Mouse (Mus musculus): ENCODE data around the gene Grn. TPM values are rescaled to one million over a fixed set of nuclear protein-coding genes. Genes with fewer than 3 reads are reported as not detected.
"Not testable (repeated sequence)": the region's sequence is repeated elsewhere in the genome, so short reads cannot be mapped to it uniquely, and the experiment has no call there.

The Grn gene
- total RNA-seq (2021) = 100 to 1,000 TPM; 170 to 175 TPM
- long read RNA-seq, experiment 1, transcript Grn-201 (13 exons, 2,340 nt) = major isoform, 105 of 141 reads
- long read RNA-seq, experiment 1, partial matches to known transcripts = 28 of 141 reads
- long read RNA-seq, experiment 1, other reads (novel, unspliced or antisense) = 8 of 141 reads
- long read RNA-seq, experiment 2, transcript Grn-201 (13 exons, 2,340 nt) = major isoform, 148 of 246 reads
- long read RNA-seq, experiment 2, partial matches to known transcripts = 85 of 246 reads
- long read RNA-seq, experiment 2, other reads (novel, unspliced or antisense) = 13 of 246 reads

DNA sequence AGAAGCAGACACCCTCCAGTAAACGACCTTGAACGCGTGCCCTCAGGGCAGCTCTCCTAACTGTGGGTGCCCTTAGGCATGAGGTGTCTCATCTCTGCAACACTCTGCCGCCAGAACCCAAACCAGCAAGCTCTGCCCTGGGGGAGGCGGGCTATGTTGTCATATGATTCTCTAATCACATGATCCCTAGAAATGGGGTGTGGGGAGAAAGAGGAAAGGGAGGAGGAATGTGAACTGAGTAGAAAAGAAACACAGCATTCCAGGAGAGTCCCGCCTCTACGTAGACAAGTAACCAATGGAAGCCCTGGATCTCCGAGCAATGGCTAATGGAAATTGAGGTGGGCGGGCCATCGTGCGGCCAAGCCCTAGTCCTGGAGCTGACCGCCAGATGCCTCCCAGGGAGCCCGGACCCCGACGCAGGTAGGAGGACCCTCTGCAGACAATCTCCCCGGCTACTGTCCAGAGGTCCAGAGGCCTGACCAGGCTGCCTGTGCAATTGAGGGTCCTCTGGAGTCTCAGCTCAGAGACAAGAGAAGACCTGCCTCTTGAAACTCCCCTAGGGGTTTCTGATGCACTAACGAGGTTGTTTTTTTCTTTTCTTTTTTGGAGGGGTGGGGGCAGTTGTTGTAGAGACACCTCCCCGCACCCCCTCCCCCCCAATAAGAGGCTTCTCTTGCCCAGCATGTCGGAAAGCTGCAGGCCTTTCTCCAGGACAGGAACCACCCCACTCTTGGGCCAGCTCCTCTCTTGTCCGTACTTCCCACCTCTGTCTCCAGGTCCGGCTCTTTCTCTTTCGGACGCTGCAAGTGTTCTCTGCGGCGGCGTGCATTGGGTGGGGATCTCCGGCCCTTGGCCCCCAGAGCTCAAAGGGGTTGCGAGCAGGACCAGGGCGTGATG, at the start of gene Grn:
Gene Grn (plus strand): TSS at position 195 of the 897 bp plus-strand sequence.
- peak in 1 of 2 experiments; percentile 76 for DNase-seq (ENCODE audit: low spot score in 2 of 2)

DNA sequence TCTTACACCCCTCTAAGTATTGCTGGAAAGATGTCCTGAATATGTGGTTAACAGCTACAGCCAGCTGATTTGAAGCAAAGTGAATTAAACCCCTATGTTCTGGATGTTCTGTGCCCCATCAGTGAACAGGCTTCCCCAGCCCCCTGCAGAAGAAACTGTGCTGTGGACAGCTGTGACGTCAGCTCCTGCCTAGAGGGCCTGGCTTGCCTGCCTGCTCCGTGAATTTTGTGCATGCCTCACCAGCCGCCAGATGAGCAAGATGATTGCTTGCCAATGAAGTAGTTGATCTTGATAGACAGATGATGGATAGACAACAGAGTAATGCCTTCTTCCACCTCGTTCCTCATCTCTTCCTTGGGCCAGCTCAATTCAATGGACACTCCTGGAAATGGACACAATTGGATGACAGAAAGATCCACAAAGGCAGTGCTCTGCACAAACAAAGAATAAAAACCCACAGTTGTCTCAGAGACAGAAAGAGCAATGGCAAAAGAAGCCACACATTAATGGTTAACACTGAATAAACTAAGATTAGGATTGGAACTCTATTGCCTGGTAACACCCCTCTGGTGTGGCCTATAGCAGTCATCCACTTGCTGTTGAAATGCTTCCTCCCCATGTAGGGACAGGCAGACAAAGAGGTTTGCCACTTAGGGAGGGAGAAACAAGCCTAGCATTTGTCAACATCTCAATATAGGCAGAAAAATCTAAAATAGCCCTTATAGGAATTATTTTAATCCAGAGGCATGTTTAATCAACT, 48.6 kb upstream of the Grn start:
- no peak for DNase-seq (ENCODE audit: low spot score in 2 of 2)

DNA sequence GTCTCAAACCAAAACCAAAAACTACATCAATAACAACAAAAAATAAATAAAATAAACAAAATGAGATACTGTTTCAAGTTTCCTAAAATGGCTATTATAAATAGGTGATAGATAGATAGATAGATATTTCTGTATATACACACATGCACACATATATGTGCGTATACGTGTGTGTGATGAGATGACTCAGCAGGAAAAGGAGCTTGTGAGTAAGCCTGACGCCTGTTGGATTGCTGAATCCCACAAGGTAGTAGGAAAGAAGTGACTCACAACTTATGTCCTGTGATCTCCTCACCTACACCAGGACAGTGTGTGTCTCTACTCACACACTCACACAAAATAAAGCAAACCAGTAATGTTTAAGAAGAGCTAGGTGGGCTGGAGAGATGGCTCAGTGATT, 47.3 kb upstream of the Grn start:
- no peak for DNase-seq (ENCODE audit: low spot score in 2 of 2)

DNA sequence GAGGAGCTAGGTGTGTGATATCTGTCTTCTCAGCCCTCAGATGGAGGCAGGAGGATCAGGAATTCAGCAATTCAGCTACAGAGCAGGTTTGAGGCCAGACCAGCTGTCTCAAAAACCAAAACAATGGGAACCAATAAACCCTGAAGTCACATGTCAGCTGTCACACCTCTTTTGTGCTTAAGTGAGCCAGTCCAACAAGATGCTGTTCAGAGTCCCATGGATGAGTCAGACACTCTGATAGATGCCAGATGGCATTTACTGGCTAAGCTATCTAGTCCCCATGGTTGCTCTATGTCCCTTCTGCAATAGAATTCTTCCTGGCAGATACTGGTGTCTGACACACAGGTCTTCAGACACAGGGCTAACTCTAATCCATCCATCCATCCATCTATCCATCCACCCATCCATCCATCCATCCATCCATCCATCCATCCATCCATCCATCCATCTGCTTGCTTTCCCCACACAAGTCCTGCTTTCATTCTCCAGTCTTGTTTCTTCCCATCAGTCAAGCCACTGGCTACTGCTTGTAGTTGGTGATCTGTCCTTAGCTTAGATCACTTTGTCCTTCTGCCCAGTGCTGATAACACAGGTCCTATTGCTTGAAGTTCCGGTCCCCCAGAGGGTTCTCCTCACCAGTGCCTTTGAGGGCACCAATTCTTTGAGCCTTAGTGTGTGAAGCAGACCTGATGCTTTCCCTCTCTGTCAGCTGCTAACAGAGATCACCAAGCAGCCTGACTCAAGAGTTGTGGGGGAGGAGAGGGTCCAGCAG, 46.6 kb upstream of the Grn start:
- no peak for DNase-seq (ENCODE audit: low spot score in 2 of 2)

DNA sequence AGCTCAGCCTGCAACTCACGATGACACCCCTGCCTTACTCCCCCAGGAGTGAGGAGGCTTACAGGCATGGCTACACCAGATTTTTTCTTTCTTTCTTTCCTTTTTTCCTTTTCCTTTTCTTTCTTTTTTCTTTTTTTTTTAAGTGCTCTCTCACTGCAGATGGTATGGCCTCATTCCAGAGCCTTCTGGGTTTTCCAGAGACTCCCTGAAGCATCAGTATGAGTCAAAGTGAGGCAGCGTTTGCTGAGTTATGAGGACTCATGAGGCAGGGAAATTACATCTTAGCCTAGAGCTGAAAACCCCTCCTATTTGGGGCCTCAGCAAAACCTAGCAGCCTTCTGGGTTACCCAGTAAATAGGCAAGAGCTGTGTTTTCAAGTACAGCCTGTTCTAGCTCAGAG, 45.7 kb upstream of the Grn start:
- DNase-seq (ENCODE audit: low spot score in 2 of 2) = no peak

DNA sequence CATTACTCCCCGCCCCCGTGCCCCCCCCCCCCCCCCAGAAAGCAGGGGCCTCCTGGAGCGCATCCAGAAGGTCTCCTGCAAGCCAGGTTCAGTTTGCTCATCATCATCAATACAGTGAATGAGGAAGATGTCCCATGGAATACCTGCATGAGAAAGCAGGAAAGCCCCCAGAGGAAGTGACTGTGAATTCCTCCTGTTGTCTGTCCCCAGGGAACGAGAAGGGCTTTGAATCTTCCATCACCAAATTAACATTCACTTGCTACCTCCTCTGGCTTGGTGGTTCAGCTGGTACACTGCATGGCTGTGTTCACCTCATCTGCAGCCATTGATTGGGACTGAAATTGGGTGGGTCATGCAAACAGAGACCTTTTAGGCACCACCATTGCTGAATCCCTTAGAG, 45.0 kb upstream of the Grn start:
- DNase-seq (ENCODE audit: low spot score in 2 of 2) = no peak

DNA sequence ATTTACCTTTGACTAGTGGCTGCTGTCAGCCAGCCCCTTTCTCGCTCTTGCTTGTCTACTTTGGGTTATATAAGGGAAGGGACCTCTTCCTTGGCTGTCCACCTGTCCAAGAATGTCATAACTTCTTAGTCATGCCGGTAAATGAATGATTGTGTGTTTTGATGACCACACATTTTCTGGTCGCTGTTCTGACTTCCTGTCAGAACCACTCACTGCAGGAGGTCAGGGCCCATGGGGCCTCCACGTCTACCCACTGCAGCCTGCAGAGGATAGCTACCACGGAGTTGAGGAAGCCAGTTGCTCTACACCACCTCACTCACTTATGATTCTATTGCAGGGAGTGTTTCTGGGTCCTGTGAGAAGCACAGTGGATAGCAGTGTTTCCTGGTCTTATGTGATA, 44.0 kb upstream of the Grn start:
- DNase-seq (ENCODE audit: low spot score in 2 of 2) = no peak

DNA sequence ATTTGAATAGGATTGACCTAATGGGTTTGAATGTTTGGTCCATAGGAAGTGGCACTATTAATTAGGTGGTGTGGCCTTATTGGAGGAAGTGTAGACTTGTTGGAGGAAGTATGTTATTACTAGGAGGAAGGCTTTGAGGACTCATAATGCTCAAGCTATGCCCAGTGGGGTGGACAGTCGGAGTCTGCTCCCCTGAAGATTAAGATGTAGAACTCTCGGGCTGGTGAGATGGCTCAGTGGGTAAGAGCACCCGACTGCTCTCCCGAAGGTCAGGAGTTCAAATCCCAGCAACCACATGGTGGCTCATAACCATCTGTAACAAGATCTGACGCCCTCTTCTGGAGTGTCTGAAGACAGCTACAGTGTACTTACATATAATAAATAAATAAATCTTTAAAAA, 40.7 kb upstream of the Grn start:
- DNase-seq (ENCODE audit: low spot score in 2 of 2) = not testable (repeated sequence)

DNA sequence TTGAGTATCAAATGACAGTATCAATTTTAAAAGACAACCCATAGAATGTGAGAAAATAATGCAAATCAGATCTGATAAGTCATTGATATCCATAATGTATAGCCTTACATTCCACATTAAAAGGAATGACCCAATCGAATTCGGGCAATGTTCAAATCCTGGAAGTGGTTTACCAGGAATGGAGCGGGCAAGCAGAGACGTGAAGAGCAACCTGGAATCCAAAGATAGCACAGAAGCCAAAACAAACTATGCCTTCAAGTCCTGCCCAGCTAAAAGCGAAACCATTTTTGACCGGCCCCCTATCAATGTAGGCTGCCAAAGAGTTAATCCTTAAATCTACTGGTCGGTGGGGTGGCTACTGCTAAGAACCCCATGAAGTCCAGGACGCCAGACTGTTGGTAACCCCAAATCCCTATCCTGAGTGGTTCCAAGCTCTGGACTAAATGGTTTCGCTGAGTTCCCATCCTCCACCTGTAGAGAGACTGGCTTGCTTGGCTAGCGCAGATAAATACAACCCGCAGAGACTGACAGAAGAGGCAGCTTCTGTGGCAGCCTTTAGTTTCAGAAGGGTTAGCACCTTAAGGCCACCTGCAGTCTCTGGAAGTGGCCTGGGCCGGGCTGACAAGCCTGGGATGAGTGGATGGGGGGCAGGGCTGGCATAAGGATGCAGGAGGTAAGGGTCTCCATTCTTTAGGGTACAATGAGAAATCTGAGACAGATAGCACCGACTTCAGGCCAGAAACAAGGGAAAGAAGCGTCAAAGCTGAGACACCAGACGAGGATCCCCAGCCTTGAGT, 37.5 kb upstream of the Grn start:
- DNase-seq (ENCODE audit: low spot score in 2 of 2) = no peak

DNA sequence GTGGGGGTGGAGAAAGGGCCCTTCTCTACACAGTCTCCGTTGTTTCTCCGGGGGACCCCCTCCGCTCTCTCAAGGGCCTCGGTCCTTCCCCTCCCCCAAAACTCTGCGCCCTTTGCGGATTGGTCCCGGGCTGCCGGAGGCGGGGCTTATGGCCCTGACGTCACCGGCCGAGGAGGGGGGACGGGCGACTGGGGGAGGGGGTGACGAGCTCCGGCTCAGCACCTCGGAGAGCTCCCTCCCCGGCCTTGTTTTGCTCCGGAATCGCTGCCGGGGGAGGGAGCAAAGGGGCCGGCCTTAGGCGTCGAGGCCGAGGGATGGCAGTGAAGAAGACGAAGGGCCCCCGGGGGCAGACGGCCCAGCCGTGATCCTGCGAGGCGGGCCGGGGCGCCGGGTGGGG, 36.9 kb upstream of the Grn start, which contains the start of gene Rundc3a:
Gene Rundc3a (plus strand): TSS at position 166 of the 397 bp plus-strand sequence.
- peak; percentile 83 to 86 for DNase-seq (ENCODE audit: low spot score in 2 of 2)

DNA sequence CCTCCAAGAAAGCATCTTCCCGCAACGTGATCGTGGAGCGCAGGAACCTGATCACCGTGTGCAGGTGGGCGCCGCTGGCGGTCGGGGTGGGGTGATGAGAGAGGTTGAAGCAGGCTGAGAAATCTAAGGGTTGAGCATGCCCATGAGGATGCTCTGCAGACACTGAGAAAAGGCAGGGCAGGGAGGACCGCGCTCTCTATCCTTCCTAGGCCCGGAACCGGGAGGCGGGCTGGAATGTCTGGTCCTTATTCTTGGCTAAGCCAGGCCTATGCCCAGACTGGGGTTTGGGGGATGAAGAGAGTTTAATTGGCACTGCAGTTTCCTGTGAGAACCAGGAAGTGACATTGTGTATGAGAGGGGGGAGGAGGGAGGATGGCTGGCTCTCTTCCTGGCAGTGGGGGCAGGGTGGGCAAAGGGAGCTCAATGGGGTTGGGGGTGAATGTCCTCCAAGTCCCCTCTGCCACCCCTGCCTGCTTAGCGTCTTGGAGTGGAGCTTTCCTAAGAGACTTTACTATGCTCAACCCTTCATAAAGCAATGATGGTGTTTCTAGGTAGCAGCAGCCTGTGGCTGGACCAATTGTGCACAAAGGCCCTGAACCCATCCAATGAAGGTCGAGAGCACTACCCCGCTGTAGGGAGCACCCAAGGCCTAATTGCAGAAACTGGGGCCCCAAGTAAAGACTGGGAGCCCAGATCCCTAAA, 36.2 kb upstream of the Grn start:
- DNase-seq (ENCODE audit: low spot score in 2 of 2) = no peak

DNA sequence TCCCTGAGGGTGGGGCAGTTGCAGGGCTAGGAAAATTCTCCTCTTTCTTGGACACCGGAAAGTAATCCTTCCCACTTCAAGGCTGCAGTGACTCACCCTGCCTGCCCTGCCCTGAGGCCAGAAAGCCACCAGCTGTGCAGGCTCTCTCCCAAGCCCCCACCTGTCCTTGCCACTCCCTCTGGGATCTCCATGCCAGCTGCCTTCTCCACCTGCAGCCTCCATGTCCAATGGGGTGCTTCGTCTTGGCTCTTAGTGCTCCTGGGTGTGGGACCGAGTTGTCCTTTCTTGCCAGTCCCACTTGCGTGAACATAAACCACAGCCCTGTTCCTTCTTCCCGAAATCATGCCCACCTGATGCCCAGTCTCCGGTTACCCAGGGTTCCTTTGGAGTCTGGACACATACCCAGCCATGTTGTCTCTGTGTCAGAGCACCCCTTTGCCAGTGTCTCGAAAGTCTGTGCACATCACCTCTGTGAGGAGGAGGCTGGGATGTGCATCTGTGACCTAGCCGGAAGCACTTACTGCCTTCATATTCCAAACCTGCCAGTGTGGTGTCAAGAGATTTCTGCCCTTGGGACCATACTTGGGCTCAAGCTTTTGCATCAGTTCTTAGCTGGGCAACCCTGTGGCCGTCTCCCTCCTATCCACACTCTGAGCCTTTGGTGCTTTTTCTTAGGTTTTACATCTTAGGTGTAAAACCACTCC, 35.5 kb upstream of the Grn start:
- no peak for DNase-seq (ENCODE audit: low spot score in 2 of 2)

DNA sequence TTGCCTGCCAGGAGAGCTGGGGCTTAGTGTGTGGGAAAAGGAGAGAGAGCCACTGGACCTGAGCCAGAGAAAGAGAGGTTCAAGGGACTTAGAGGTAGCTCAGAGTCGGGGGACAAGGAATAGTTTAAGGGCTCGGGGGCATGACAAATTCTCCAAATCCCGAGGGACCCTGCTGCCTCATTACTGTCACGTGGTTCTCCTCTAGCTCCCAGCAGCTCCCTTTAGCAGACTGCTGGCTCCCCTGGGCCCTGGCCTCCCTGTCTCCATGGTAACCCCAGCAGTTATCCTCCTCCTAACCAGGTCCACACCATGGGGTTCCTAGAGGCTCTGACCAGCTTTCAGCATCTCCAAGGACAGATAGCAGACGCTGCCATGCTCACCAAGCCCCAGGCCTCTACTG, 34.9 kb upstream of the Grn start:
- no peak for DNase-seq (ENCODE audit: low spot score in 2 of 2)

DNA sequence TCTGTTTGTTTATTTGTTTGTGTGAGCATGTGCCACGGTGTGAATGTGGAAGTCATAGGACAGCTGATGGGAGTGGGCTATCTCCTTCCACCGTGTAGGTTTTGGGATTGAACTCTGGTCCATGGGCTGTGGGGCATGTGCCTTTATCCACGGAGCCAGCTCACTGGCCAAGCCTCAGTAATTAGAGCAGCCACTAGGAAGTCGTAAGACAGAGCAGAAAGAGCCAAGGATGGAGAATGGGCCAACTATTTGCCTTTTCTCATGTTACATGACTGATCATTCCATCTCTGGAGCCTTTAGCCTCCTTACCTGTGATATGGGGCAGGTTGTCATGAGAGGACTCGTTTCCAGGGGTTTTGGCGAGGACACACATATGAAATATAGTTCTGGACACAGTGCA, 33.9 kb upstream of the Grn start:
- DNase-seq (ENCODE audit: low spot score in 2 of 2) = no peak

DNA sequence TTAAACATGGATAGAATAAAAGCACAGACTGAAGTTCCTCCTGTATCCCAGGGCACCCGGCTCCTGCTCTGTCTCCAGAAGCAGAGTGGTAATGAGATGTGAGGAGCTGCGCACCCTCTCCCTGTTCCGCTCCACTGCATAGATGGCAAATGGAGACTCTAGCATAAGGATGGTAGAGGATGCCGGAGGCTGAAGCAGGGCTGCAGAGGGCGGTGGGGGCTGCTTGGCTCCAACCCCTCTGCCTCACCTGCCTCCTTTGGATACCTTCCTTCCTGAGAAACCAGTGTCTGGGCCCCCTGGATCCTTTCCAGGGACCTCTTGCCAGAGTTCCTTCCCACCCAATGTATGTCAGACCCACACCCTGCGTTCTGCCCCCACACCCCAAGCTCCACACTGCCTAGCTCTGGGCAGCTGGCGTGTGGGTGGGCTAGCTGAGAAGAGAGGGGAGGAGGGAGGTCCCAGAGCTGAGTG, 33.4 kb upstream of the Grn start:
- no peak for DNase-seq (ENCODE audit: low spot score in 2 of 2)

DNA sequence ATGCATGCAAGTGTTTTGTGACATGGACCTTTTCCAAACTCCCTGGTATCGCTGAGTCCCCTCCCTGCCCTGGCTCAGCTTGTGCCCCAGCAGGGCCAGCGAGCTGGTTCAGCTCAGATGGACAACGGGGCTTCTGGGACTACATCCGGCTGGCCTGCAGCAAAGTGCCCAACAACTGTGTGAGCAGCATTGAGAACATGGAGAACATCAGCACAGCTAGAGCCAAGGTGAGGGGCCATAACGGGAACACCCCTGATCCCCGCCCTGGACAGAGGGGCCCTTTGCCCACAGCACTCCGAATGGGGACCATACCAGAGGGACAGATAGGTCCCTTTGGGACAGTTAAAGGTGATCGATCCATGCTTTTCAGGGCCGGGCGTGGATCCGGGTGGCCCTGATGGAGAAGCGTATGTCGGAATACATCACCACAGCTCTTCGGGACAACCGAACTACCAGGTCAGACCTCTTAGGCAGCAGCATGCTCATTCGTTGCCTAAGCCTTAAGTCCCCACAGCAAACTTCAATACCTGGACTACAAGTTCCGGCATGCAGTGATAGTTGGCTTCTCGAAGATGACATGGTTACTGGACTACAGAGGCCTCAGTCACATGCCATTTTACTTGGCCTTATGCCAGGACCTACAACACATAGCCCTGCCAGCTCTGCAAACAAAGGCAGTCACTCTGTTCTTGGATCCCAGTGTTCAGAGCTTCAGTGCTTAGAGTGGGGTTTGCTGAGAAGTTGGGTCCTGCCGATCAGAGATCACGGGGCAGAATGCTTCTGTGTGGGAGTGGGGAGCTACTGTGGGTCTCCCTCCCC, 31.9 kb upstream of the Grn start:
- DNase-seq (ENCODE audit: low spot score in 2 of 2) = no peak

DNA sequence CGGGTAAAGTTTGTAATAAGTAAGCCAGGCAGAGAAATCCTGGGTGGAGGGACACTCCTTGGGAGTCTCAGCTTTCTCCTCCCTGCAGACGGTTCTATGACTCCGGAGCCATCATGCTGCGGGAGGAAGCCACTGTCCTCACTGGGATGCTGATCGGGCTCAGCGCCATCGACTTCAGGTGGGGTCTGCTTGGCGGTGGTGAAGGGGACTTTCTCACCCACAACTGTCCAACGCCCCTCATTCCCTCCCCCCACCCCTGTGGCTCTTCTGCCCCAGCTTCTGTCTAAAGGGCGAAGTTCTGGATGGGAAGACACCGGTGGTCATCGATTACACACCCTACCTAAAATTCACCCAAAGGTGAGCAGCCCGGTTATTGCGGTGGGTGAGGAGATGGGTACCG, 31.0 kb upstream of the Grn start:
- DNase-seq (ENCODE audit: low spot score in 2 of 2) = no peak

DNA sequence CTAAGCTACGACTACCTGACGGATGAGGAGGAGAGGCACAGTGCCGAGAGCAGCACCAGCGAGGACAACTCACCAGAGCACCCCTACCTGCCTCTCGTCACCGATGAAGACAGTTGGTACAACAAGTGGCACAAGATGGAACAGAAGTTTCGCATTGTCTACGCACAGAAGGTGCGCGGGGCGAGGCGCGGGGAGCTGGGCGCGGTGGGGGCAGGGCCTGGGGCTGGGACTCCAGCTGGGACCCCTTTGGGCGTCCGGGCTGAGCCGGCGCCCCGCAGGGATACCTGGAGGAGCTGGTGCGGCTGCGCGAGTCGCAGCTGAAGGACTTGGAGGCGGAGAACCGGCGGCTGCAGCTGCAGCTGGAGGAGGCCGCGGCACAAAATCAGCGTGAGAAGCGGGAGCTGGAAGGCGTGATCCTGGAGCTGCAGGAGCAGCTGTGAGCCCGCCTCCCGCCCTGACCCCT, 30.5 kb upstream of the Grn start:
- no peak for DNase-seq (ENCODE audit: low spot score in 2 of 2)
